Mouse (Mus musculus): Measurements from ENCODE around the gene Golga2.

- TF ChIP-seq CTCF (IDR thresholded peaks at IDR 0.05; ENCODE audit: low read depth), result peak; percentile 91
- no peak for TF ChIP-seq EP300 (IDR thresholded peaks at IDR 0.05; ENCODE audit: low read depth)
These were observed 4.5 kb upstream of the Golga2 start for GRCm38 (mm10) chr2:32282727-32283126.

Data from liver, embryonic 14.5 days (tissue).